Mouse (Mus musculus): Measurements from ENCODE around the gene Tcea2.
A peak's percentile ranks its signal among the peaks of the same experiment; 100 is the strongest.

Tcea2 gene

DNA sequence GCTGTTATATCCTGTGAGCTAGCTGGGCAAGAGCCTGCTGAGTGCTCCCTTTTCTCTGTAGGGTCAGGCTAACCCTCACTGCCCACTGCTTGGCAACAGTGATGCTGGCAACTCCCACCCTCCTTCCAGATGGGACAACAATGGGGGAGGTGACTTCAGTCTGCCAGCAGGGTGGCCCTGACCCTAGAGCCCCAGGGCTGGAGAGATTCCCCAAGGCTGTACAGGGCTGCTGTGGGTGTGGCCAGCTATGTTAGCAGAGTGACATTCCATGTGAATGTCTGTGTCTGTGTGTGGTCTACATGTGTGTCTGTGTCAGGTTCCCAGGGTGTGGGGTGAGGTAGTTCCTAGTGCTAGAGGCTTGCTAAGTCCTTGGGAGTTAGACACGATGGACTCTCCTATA lies 6.6 kb upstream of the Tcea2 start:
- peak; percentile 45 to 79 for DNase-seq (ENCODE audit: inconsistent age in 2 of 2, low spot score in 1 of 2)

- DNase-seq (ENCODE audit: inconsistent age in 2 of 2, low spot score in 1 of 2), result no peak
Measured at GRCm38 (mm10) chr2:181674934-181675333, 5.2 kb upstream of the Tcea2 start.

GRCm38 (mm10) chr2:181675454-181675853 lies 4.7 kb upstream of the Tcea2 start:
- DNase-seq (ENCODE audit: inconsistent age in 2 of 2, low spot score in 1 of 2), result peak; percentile 82 to 90

DNA sequence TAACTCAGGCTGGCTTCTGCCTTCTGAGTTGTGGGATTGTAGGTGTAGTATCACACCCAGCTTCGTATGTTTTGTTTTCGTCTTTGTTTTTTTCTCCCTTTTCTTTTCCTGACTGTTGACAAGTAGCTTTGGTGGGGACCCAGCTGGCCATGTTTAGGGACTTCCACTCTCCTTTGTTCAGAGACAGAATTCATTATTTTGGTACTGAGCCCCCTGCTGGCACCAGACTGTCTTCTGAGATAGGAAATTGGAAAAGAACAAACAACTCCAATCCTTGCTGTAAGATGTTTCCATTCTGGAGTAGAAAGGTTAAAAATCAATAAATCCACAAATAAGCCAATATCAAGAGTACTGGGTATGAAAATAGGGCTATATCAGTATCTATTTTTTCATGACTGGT lies 3.7 kb upstream of the Tcea2 start:
- no peak for DNase-seq (ENCODE audit: inconsistent age in 2 of 2, low spot score in 1 of 2)

DNA sequence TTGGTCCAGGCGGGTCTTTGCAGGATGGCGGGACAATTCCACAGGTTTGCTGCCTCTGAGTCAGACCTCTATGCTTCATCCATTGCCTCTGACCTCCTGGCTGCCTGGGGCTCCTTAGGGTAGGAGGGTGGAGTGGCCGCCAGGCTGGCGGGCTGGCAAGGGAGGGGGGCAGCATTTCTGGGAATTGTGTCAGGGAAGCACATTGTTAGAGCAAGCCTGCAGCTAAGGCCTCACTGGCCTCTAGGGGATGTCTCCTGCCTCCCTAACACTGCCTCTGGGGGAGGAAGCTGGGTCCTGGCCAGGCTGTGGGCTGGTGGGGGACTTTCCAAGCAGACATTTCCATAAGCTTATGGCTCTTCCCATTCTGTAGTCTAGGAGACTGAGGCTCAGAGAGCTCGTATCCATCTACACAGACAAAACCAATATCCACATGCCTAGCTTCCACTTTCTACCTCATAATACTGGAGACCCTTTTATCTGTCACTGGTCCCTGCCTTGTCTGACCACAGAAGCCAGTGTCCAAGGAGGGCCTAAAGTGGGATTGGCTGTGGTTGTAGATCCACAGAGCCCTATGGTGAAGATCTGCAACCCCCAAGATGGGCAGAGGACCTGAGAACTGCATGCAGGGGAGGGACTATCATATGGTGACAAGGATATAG lies 2.9 kb upstream of the Tcea2 start:
- peak; percentile 63 to 73 for DNase-seq (ENCODE audit: inconsistent age in 2 of 2, low spot score in 1 of 2)

DNA sequence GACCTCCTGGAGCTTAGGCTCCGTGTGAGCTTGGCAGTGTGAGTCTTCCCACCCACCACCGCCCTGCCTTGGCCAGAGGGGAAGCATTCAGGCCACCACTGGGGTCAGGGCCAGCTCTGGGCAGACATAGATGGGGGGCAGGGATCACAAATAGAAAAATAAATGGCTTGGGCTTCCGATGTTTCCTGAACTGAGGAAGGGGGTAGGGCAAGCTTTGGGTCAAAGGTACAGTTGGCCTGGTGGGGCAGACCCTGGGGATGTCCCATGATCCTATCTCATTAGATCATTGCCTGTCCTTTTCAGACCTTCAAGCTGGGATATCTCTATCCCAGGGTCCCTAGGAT lies 2.4 kb upstream of the Tcea2 start:
- DNase-seq (ENCODE audit: inconsistent age in 2 of 2, low spot score in 1 of 2), result peak; percentile 48 to 68

DNA sequence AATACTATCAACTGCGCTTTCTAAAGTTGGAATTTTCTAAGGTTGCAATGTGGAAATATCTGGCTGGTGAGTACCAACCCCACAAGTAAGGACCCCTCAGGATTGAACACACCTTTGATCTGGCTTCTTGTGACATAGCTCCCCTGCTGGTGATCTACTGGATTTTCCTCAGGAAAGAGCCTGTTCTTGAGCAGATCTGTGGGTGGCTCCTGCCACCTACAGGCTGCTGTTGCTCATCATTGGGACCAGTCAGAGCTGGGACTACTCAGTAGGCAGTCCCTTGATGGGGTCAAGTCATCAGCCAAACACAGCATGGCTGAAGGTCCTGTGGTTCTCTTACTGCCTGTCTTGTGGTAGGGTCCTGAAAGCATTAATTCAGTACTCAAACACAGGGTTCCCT lies 1.3 kb upstream of the Tcea2 start:
- peak; percentile 85 to 93 for DNase-seq (ENCODE audit: inconsistent age in 2 of 2, low spot score in 1 of 2)

DNA sequence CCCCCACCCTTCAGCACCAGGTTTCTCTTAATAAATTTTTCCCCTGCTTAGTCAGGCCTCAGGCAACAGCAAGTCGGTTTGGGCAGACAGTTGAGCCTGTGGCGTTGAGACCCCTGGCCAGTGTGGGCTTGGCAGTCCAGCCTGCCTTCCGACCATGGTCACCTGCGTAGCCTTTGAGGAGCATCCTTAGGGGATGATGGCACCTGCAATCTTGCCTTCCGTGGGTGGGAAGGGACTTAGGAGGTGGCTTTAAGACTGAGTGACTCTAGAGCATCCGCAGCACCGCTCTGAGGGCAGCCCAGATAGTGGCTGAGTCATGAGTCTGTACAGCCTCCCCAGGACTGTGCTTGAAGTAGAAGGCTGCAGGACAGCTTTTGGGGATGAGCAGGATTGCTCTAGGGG lies 607 bp downstream of the Tcea2 start:
- DNase-seq (ENCODE audit: inconsistent age in 2 of 2, low spot score in 1 of 2), result peak in 1 of 2 experiments; percentile 72

DNA sequence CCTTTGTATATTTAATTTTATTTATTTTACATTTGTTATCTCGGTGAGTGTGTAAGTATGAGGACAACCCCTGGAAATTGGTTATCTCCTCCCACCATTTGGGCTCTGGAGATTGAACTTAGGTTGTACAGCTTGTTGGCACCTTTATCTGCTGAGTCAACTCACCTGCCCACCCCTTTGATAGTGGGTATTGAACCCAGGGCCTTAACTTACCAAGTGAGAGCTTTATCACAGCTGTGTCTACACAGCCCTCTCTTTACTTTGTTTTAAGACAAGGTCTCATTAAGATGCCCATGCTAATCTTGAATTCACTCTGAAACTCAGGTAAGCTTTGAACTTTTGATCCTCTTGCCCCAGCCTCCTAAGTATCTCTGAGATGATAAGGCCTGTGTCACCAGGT lies 1.9 kb downstream of the Tcea2 start:
- no peak for DNase-seq (ENCODE audit: inconsistent age in 2 of 2, low spot score in 1 of 2)

DNA sequence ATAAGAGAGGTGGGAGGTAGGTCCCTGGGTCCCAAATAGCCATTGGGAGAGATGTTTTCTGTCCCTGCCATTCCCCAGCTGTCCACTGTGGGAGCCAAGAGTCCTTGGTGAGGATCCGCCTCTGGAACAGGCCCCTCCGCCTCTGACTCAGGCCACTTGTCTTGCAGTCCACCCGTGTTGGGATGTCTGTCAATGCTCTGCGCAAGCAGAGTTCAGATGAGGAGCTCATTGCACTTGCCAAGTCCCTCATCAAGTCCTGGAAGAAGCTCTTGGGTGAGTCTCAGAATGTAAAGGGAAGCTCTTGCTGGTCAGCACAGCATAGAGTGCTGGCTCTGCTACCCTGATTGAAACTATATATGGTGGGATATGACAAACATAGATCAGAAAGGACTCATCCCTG lies 3.3 kb downstream of the Tcea2 start:
- no peak for DNase-seq (ENCODE audit: inconsistent age in 2 of 2, low spot score in 1 of 2)

DNA sequence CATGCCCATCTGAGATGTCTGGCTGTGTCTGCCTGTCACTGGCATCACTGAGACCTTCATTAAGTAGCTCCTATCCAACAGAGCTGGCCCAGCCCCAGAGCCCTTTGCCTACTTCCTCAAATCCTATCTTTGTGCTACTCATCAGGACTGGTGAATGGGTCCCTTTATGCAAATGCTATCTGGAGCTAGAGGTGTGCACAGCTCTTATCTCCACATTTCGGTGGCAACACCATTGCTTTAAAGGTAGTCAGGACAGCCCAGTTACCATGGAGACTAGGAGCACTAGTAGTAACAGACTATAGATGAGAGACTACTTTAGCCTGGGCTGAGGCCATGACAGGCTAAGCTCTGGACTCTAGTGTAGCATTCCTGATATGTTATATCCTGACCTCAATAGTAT lies 4.6 kb downstream of the Tcea2 start:
- no peak for DNase-seq (ENCODE audit: inconsistent age in 2 of 2, low spot score in 1 of 2)

- DNase-seq (ENCODE audit: inconsistent age in 2 of 2, low spot score in 1 of 2), result no peak
Measured at GRCm38 (mm10) chr2:181685686-181686085, 5.6 kb downstream of the Tcea2 start.

DNA sequence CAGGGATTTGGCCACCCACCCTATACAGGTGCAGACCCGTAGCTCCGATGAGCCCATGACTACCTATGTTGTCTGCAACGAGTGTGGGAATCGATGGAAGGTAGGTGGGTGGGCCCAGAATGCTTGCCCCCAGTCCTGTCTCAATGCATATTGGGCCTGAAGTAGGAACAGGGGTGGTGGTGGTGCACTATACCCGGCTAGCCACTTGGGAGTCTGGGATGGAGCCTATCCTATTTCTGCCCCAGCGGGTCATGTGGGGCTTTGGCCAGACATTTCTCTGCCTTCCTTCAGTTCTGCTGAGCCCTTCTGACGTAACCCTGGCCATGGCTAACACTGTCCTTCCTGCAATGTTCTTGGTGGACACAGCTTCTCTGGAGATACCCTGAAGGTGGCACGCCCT lies 7.5 kb downstream of the Tcea2 start:
- DNase-seq (ENCODE audit: inconsistent age in 2 of 2, low spot score in 1 of 2), result no peak

GRCm38 (mm10) chr2:181689466-181690160 lies 9.5 kb downstream of the Tcea2 start:
- no peak for DNase-seq (ENCODE audit: inconsistent age in 2 of 2, low spot score in 1 of 2)

- no peak for DNase-seq (ENCODE audit: inconsistent age in 2 of 2, low spot score in 1 of 2)
Measured at GRCm38 (mm10) chr2:181691083-181691482, 11.0 kb downstream of the Tcea2 start.

- no peak for DNase-seq (ENCODE audit: inconsistent age in 2 of 2, low spot score in 1 of 2)
Measured at GRCm38 (mm10) chr2:181691571-181691970, 11.5 kb downstream of the Tcea2 start.

DNA sequence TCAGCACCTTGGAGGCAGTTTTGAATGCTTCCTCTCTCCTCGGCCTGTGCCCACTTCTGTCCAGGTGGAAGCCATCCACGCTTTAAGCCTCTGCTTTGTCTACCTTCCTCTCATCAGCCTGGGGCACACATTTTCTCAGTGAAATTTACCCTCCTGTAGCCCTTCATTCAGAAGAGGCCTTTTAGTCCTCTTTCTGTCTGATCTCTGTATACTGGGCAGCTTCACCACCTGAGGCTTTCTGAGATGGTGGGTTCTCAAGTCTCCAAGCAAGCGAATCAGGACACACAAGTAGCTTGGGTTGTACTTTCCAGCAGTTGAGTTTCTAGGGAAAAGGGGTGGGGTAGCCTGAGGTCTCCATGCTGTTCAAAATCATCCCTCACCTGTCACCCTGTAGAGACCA lies 12.2 kb downstream of the Tcea2 start:
- no peak for DNase-seq (ENCODE audit: inconsistent age in 2 of 2, low spot score in 1 of 2)

DNA sequence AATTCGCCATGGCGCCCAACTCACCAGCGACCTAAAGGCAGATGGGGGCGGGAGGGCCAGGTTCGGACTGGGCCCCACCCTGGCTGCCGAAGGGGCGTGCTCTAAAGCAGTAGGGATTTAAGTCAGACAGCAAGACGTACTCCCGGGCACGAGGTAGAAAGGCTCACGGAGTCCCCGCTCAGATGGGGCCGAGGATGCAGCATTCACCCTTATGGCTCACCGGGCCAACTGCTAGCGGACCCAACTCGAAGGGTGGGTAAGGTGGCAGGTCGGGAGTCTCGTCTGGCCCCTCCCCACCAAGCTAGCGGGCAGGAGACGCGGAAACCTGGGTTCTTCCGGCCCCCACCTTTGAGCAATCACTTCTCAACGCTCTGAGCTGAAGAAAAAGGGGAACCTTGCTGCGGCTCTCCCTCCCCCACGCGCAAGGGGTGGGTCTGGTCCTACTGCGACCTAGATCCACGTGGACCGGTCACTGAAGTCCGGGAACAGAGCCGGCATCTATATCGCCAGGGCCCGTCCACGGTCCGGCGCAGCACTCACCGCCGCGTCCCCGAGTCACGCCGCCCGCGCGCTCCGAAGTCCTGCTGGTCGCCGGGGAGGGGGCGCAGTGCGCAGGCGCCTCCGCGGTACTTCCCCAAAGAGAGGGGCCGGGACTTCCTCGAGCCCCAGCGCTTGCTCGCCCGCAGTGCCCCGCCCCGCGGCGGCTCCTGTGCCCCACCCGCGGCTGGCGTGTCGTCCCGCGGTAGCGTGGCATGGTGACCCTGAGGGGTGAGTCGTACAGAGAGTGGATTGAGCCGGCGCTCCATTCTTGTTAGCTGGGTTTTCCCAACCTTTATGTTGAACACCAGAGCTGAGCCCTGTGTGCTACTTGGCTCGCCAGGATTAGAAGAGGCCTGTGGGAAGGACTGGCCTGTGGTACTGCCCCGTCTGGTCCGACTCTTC lies 13.5 kb downstream of the Tcea2 start, which contains the start of gene Rgs19:
Gene Rgs19, minus strand, starts transcription at position 639 of the 942 bp plus-strand sequence.
- DNase-seq (ENCODE audit: inconsistent age in 2 of 2, low spot score in 1 of 2), result peak; percentile 91 to 96

DNA sequence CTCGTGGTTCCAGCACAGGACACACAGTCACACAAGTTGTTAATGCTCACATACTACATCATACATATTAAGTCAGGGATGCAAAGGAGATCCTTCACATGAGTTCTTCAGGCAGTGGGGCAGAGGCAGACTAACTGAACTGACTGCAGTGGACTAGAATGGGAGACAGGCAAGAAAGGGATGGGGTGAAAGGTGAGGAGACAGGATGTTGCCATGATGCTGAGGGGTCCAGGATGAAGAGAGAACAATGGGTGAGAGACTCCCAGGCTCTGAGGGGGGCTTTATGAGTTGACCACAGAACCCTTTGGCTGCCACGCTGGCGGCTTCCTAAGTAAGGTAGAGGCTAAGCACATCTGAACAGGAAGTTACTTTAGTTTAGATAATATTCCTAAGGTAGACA lies 14.5 kb downstream of the Tcea2 start:
- DNase-seq (ENCODE audit: inconsistent age in 2 of 2, low spot score in 1 of 2), result no peak

GRCm38 (mm10) chr2:181695776-181696175 lies 15.7 kb downstream of the Tcea2 start:
- no peak for DNase-seq (ENCODE audit: inconsistent age in 2 of 2, low spot score in 1 of 2)

GRCm38 (mm10) chr2:181696801-181697420 lies 16.8 kb downstream of the Tcea2 start:
- DNase-seq (ENCODE audit: inconsistent age in 2 of 2, low spot score in 1 of 2), result peak in 1 of 2 experiments; percentile 16

Data from adrenal gland, adult (tissue).